Mouse (Mus musculus) liver, adult 2 months (tissue): ENCODE data around the gene Pygb.

Experiments used
- CTCF ChIP-seq: fragments of 200-500 bp; IDR thresholded peaks from 2 replicates; pipeline ENCODE4 v1.5.1; 2011; ENCODE audit warnings: low read depth, low read length, control low read depth
- POLR2A ChIP-seq: fragments of 200-500 bp; IDR thresholded peaks from 2 replicates; pipeline ENCODE4 v1.6.1; 2011; ENCODE audit warnings: low read length, control low read depth; ENCODE audit not compliant: insufficient read depth; ENCODE audit errors: extremely low read depth

DNA sequence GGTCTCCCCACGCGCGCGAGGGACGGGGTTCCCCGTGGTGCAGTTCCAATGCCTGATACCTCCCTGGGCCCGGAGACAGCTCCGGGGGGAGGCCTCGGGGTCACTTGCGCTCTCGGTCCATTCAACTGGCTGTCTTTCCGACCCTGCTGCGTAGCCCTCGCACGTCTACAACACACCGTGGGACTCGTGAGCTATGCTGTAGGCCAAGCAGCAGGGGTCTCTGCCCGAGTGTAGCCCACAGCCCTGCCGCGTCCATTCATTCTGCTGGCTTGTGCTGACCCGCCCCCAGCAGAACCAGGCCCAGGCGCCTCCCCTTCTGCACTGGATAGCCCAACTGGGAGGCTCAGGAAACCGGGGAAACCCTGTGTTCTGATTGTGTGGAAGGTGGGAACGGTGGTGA, 37.3 kb upstream of the Pygb start:
- TF ChIP-seq POLR2A (no peak), CTCF (no peak)
